Mouse (Mus musculus) CH12.LX (cell line): ENCODE measurements at regions not wholly inside any gene's neighbourhood (a gene's known extent, or its start where the extent isn't known, plus 50 kb on each side); places are given as distances from the start of the nearest gene placed in this dataset.

Experiments used
- BHLHE40 ChIP-seq: IDR thresholded peaks from 2 replicates; pipeline ENCODE4 v1.6.1; 2011; ENCODE audit warnings: mild to moderate bottlenecking, low read depth, low read length, improper control_type of control experiment
- CHD1 ChIP-seq: IDR thresholded peaks from 2 replicates; pipeline ENCODE4 v1.6.1; 2012; ENCODE audit warnings: low read depth, low read length, improper control_type of control experiment, inconsistent platforms
- CTCF ChIP-seq, 2 experiments: IDR thresholded peaks in 1 of 2; conservative IDR thresholded peaks in 1 of 2; 2 replicates each; pipeline ENCODE4 v1.5.1; 2011 to 2012; ENCODE audit warnings: low read depth in 2 of 2, low read length in 2 of 2, improper control_type of control experiment in 1 of 2, inconsistent platforms in 1 of 2, mild to moderate bottlenecking in 1 of 2, moderate library complexity in 1 of 2
- E2F4 ChIP-seq: IDR thresholded peaks from 2 replicates; pipeline ENCODE4 v1.6.1; 2011; ENCODE audit warnings: low read depth, low read length, improper control_type of control experiment; ENCODE audit not compliant: insufficient replicate concordance
- EP300 ChIP-seq: IDR thresholded peaks from 2 replicates; pipeline ENCODE4 v1.6.1; 2011; ENCODE audit warnings: low read length, improper control_type of control experiment
- MAFK ChIP-seq: IDR thresholded peaks from 2 replicates; pipeline ENCODE4 v1.6.1; 2011; ENCODE audit warnings: low read length, improper control_type of control experiment; ENCODE audit not compliant: insufficient replicate concordance
- MAX ChIP-seq: IDR thresholded peaks from 2 replicates; pipeline ENCODE4 v1.6.1; 2011; ENCODE audit warnings: low read length, improper control_type of control experiment
- MEF2A ChIP-seq: IDR thresholded peaks from 2 replicates; pipeline ENCODE4 v1.6.1; 2014; ENCODE audit warnings: low read depth, mild to moderate bottlenecking, inconsistent platforms, low read length, improper control_type of control experiment, borderline replicate concordance
- POLR2A ChIP-seq: IDR thresholded peaks from 2 replicates; pipeline ENCODE4 v1.6.1; 2011; ENCODE audit warnings: low read depth, mild to moderate bottlenecking, improper control_type of control experiment, low read length
- POLR2AphosphoS2 ChIP-seq: IDR thresholded peaks from 2 replicates; pipeline ENCODE4 v1.6.1; 2011; ENCODE audit warnings: low read depth, low read length, improper control_type of control experiment
- RAD21 ChIP-seq: IDR thresholded peaks from 2 replicates; pipeline ENCODE4 v1.6.1; 2011; ENCODE audit warnings: low read depth, mild to moderate bottlenecking, low read length, improper control_type of control experiment, moderate library complexity
- TCF12 ChIP-seq: IDR thresholded peaks from 2 replicates; pipeline ENCODE4 v1.6.1; 2014; ENCODE audit warnings: low read depth, mild to moderate bottlenecking, inconsistent platforms, low read length, improper control_type of control experiment

DNA sequence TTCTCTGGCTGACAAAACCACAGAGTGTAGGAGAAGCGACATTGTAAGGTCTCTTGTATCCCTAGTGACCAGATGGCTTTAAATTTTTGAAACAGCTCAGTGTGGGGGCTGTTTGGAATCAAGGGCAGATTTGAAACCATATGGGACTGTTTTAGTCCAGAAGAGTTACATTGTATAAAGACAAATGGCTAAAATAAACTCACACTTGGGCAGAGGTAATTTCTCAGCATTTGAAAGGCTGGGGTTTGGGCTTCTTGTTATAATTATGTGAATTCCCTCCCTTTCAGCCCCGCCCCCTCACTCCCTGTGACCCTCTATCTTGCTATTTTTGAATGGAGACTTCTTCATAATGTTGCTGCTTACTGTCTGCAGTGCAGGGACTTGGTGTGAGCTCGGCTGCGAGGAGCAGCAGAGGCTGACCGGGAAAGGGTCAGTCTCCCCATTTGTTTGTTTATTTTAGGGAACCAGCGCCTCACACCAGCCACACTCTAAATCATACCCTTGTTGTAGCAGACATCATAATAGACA lies 344.0 kb upstream of the Nova1 start:
- no peak for TF ChIP-seq CTCF (conservative IDR thresholded peaks at IDR 0.05 in 1 of 2, IDR thresholded peaks at IDR 0.05 in 1 of 2; ENCODE audit: low read depth in 2 of 2, low read length in 2 of 2)
- no peak for TF ChIP-seq BHLHE40
- TF ChIP-seq MAFK = no peak
- TF ChIP-seq E2F4 = no peak
- TF ChIP-seq CHD1 = no peak
- TF ChIP-seq TCF12 = no peak
- TF ChIP-seq RAD21 = no peak
- TF ChIP-seq EP300 = no peak
- no peak for TF ChIP-seq MEF2A
- no peak for TF ChIP-seq POLR2AphosphoS2
- TF ChIP-seq POLR2A = no peak
- TF ChIP-seq MAX = no peak
